Mouse (Mus musculus): ENCODE measurements around the gene Dst. TPM values are rescaled to one million over a fixed set of nuclear protein-coding genes. Genes with fewer than 3 reads are reported as not detected.

Dst gene
- total and polyA plus RNA-seq, 3 experiments, result 9.1 to 28.0 (median 20.5) TPM

DNA sequence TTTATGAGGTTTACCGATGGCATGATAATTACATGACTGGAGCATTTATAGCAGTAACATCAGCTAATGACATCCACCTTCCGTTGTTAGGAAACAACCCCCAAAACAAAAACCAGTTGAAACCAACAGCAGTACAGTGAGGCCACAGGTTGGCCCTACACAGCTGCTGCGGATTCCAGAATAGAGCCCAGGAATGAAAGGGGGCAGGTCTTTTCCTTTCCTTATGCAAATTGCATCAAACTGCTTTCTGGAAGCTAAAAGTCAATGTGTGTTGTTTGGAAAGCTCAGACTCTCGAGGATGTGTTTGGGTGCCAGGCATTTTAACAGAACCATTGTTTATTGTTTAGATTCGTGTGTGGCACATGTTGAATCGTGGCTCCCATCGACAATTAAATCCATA lies 248.0 kb downstream of the Dst start:
- Histone ChIP-seq H3K27me3 (replicated peaks) (no peaks in the 10 kb centered on the region), H3K4me1 (ENCODE audit: control insufficient read depth in 1 of 2, insufficient read depth in 2 of 2) (peaks cover 12 to 34% of the 10 kb centered on the region in 2 experiments), H3K4me3 (replicated peaks in 1 of 3; ENCODE audit: low read depth in 2 of 3, low read length in 2 of 3, poor library complexity in 1 of 3) (no peak overlapping the region), H3K36me3 (replicated peaks in 1 of 2; ENCODE audit: control insufficient read depth in 1 of 2, insufficient read depth in 1 of 2, low read length in 1 of 2) (peaks cover 6 to 53% of the 10 kb centered on the region in 2 experiments), H3K9me3 (replicated peaks; ENCODE audit: low read length) (no peaks in the 10 kb centered on the region), H3K27ac (ENCODE audit: insufficient read depth, low read depth) (no peak overlapping the region), H3K9ac (ENCODE audit: insufficient read depth, low read depth) (no peak overlapping the region), H3K4me2 (ENCODE audit: insufficient read depth, low read depth, poor library complexity, severe bottlenecking) (no peak overlapping the region), H3K79me2 (replicated peaks; ENCODE audit: control insufficient read depth, extremely low read depth, insufficient read depth, poor library complexity, severe bottlenecking) (no peaks in the 10 kb centered on the region)
- DNase-seq (ENCODE audit: extremely low read depth), result no peak
- TF ChIP-seq BHLHE40 (IDR thresholded peaks at IDR 0.05; ENCODE audit: low read depth, low read length) (no peak), ETS1 (conservative IDR thresholded peaks at IDR 0.05; ENCODE audit: low read depth, low read length) (no peak), RCOR1 (conservative IDR thresholded peaks at IDR 0.05; ENCODE audit: low read depth, low read length) (no peak), POLR2A (IDR thresholded peaks at IDR 0.05; ENCODE audit: low read depth, low read length) (no peak), CTCF (conservative IDR thresholded peaks at IDR 0.05 in 1 of 2, IDR thresholded peaks at IDR 0.05 in 1 of 2; ENCODE audit: low read depth in 2 of 2, low read length in 2 of 2) (no peak), ZC3H11A (IDR thresholded peaks at IDR 0.05; ENCODE audit: low read depth, low read length) (no peak)
- dilution Hi-C loops (cut with MboI; ENCODE audit: extremely low pct_ligation_motif_present, extremely low pct_unique_long_range_greater_than_20kb, low sequenced_read_pairs) (no loop called here), in situ Hi-C loops (cut with MboI; ENCODE audit: low pct_ligation_motif_present, low pct_unique_long_range_greater_than_20kb, low sequenced_read_pairs) (no loop called here)

DNA sequence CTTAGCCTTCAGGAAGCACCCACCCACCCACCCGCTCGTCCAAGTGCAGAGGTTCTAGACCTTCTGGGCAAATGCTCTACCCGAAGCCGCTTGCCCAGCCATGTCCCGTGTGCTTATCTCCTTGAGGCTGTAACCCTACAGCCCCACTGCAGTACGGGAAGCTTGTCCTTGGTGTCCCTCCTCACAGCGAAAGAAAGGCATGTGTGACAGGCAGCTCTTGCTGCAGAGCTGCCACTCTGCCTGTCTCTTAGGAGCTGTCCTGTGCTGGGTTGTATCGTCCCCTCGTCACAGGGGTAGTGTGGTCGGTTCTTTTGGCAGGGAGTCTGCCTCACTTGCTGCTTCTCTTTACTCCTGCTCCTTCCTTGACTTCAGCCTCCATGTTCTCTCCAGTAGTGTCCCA lies 249.7 kb downstream of the Dst start:
- Histone ChIP-seq H3K4me1 (ENCODE audit: control insufficient read depth in 1 of 2, insufficient read depth in 2 of 2) (peaks cover 9 to 20% of the 10 kb centered on the region in 2 experiments), H3K9ac (ENCODE audit: insufficient read depth, low read depth) (no peak overlapping the region), H3K36me3 (replicated peaks in 1 of 2; ENCODE audit: control insufficient read depth in 1 of 2, insufficient read depth in 1 of 2, low read length in 1 of 2) (peaks cover 10 to 56% of the 10 kb centered on the region in 2 experiments), H3K79me2 (replicated peaks; ENCODE audit: control insufficient read depth, extremely low read depth, insufficient read depth, poor library complexity, severe bottlenecking) (no peaks in the 10 kb centered on the region), H3K4me3 (replicated peaks in 1 of 3; ENCODE audit: low read depth in 2 of 3, low read length in 2 of 3, poor library complexity in 1 of 3) (no peak overlapping the region), H3K4me2 (ENCODE audit: insufficient read depth, low read depth, poor library complexity, severe bottlenecking) (no peak overlapping the region), H3K9me3 (replicated peaks; ENCODE audit: low read length) (no peaks in the 10 kb centered on the region), H3K27ac (ENCODE audit: insufficient read depth, low read depth) (no peak overlapping the region), H3K27me3 (replicated peaks) (no peaks in the 10 kb centered on the region)
- dilution Hi-C loops (cut with MboI; ENCODE audit: extremely low pct_ligation_motif_present, extremely low pct_unique_long_range_greater_than_20kb, low sequenced_read_pairs) (no loop called here), in situ Hi-C loops (cut with MboI; ENCODE audit: low pct_ligation_motif_present, low pct_unique_long_range_greater_than_20kb, low sequenced_read_pairs) (no loop called here)
- DNase-seq (ENCODE audit: extremely low read depth), result no peak
- TF ChIP-seq ZKSCAN1 (IDR thresholded peaks at IDR 0.05; ENCODE audit: borderline replicate concordance, low read depth, low read length) (no peak), TCF12 (IDR thresholded peaks at IDR 0.05; ENCODE audit: low read depth, low read length) (no peak), USF1 (IDR thresholded peaks at IDR 0.05; ENCODE audit: low read depth, low read length) (no peak), MEF2A (IDR thresholded peaks at IDR 0.05; ENCODE audit: borderline replicate concordance, low read depth, low read length) (no peak), MYC (IDR thresholded peaks at IDR 0.05; ENCODE audit: low read depth, low read length) (no peak), EP300 (IDR thresholded peaks at IDR 0.05; ENCODE audit: low read length) (no peak), KAT2A (IDR thresholded peaks at IDR 0.05; ENCODE audit: insufficient replicate concordance, low read length) (no peak), RCOR1 (conservative IDR thresholded peaks at IDR 0.05; ENCODE audit: low read depth, low read length) (no peak), RAD21 (IDR thresholded peaks at IDR 0.05; ENCODE audit: low read depth, low read length) (no peak), ETS1 (conservative IDR thresholded peaks at IDR 0.05; ENCODE audit: low read depth, low read length) (no peak), E2F4 (IDR thresholded peaks at IDR 0.05; ENCODE audit: insufficient replicate concordance, low read depth, low read length) (no peak)
